Mouse (Mus musculus) testis, adult 2 months (tissue): ENCODE measurements around the gene Qk.

Source experiments
- CTCF ChIP-seq: fragments of 200-500 bp; IDR thresholded peaks from 2 replicates; pipeline ENCODE4 v1.5.1; 2012; ENCODE audit warnings: low read depth, mild to moderate bottlenecking, inconsistent platforms, low read length, moderate library complexity; ENCODE audit not compliant: control insufficient read depth, insufficient read depth, insufficient replicate concordance
- POLR2A ChIP-seq: fragments of 200-500 bp; IDR thresholded peaks from 2 replicates; pipeline ENCODE4 v1.6.1; 2012; ENCODE audit warnings: low read depth, mild to moderate bottlenecking, inconsistent platforms, low read length, moderate library complexity; ENCODE audit not compliant: control insufficient read depth

GRCm38 (mm10) chr17:10188481-10188880, 131.2 kb downstream of the Qk start:
- TF ChIP-seq CTCF, result no peak
- TF ChIP-seq POLR2A, result no peak
